Mouse (Mus musculus) midbrain, embryonic 12.5 days (tissue): ENCODE results near the gene Mogat2. TPM values are rescaled to one million over a fixed set of nuclear protein-coding genes. Genes with fewer than 3 reads are reported as not detected.

Source experiments
- ATAC-seq: fragments of 200-750 bp; cut with Nextera tagmentation; 2 replicates; pipeline ENCODE4 v1.8.0; 2017; ENCODE audit warnings: low read depth, moderate TSS enrichment, moderate library complexity; ENCODE audit not compliant: low FRiP score
- H3K27ac ChIP-seq: fragments of 300-500 bp; sonication (generic); replicated peaks from 2 replicates; pipeline ENCODE4 v1.5.1; 2016; ENCODE audit warnings: mild to moderate bottlenecking
- H3K27me3 ChIP-seq: fragments of 300-500 bp; sonication (generic); 2 replicates; pipeline ENCODE4 v1.6.1; 2016; ENCODE audit warnings: mild to moderate bottlenecking
- H3K36me3 ChIP-seq: fragments of 300-500 bp; sonication (generic); 2 replicates; pipeline ENCODE4 v1.6.1; 2016
- H3K4me1 ChIP-seq: fragments of 300-500 bp; sonication (generic); 2 replicates; pipeline ENCODE4 v1.6.1; 2016
- H3K4me2 ChIP-seq: fragments of 300-500 bp; sonication (generic); replicated peaks from 2 replicates; pipeline ENCODE4 v1.6.1; 2016; ENCODE audit warnings: mild to moderate bottlenecking, moderate library complexity
- H3K4me3 ChIP-seq: fragments of 300-500 bp; sonication (generic); 2 replicates; pipeline ENCODE4 v1.5.1; 2016; ENCODE audit warnings: mild to moderate bottlenecking
- H3K9ac ChIP-seq: fragments of 300-500 bp; sonication (generic); replicated peaks from 2 replicates; pipeline ENCODE4 v1.6.1; 2016; ENCODE audit warnings: mild to moderate bottlenecking, moderate library complexity
- H3K9me3 ChIP-seq: fragments of 300-500 bp; sonication (generic); 2 replicates; pipeline ENCODE4 v1.6.1; 2016; ENCODE audit warnings: mild to moderate bottlenecking
- WGBS: fragments of 180-500 bp; shearing (Covaris S2); methylation state at CpG from one replicate; pipeline ENCODE4 v1.1.7; 2016; 5-methylcytosine and 5-hydroxymethylcytosine counted together
- polyA plus RNA-seq: library from polyadenylated mRNA; unstranded; fragments of >200 nt; fragmentation: Nextera tagmentation; extraction: Ambion mirVana; gene quantifications from 2 replicates; pipeline ENCODE4 v1.2.1, GENCODE M21; 2016

Mogat2 gene
- polyA plus RNA-seq, 1 experiment from 2014 or later: 5.6 TPM

DNA sequence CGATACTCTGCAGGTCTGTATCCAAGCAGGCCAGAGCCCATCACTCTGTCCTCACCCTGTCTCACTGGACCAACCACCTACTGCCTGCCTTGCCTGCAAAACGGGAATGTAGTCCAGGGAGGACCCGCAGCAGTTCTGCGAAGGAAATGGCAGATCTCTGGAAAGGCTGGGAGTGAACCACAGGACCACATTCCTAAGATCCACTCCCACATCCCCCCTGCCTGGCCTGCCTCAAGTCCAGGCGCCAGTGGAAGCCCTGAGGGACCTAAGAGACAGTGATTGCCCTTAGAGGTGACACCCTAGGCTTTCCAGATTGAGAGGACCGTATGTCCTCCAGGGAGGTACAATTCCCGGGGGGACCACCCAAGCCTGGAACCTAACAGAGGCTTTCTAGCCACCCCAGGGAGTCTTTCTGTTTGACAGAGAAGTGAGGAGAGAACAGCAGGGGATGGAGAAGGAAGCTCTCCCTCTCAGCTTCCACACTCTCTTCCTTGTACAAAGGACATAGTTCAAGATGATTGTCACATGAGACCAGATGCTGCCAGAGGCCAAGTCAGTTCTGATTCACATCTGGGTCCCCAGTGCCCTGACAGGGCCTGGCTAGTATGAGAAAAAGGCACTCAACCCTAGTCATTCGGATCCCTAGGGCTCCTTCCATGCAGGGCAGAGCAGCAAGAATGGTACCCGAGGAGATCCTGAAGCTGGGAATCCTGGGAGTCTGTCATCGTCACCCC, 66.5 kb downstream of the Mogat2 start:
- 74% methylated on average over 10 of the region's 10 CpGs for WGBS

GRCm38 (mm10) chr7:99170519-99170918, 67.9 kb downstream of the Mogat2 start:
- H3K4me2 ChIP-seq: no peak overlapping the region
- WGBS: 91% methylated on average over 6 of the region's 6 CpGs
- H3K27me3 ChIP-seq: no peaks in the 10 kb centered on the region

More for the DNA sequence above, 66.5 kb downstream of the Mogat2 start:
- Histone ChIP-seq H3K9me3 (no peaks in the 10 kb centered on the region), H3K27me3 (no peaks in the 10 kb centered on the region), H3K4me2 (no peak overlapping the region), H3K4me1 (0 out of 2 replicates have a peak, but pooled peaks cover 3% of the 10 kb centered on the region), H3K9ac (no peak overlapping the region), H3K4me3 (no peak overlapping the region), H3K27ac (no peak overlapping the region), H3K36me3 (no peaks in the 10 kb centered on the region)
- ATAC-seq: no peak

GRCm38 (mm10) chr7:99169717-99170403, 68.6 kb downstream of the Mogat2 start:
- H3K4me2 ChIP-seq: no peak overlapping the region
- H3K9ac ChIP-seq: no peak overlapping the region
- no peak for ATAC-seq
- no peak overlapping the region for H3K4me3 ChIP-seq
- no peak overlapping the region for H3K27ac ChIP-seq
- no peaks in the 10 kb centered on the region for H3K36me3 ChIP-seq
- H3K27me3 ChIP-seq: no peaks in the 10 kb centered on the region
- H3K4me1 ChIP-seq: 0 out of 2 replicates have a peak, but pooled peaks cover 3% of the 10 kb centered on the region
- 94% methylated on average over 9 of the region's 9 CpGs for WGBS
- no peaks in the 10 kb centered on the region for H3K9me3 ChIP-seq

More at GRCm38 (mm10) chr7:99170519-99170918, 67.9 kb downstream of the Mogat2 start:
- ATAC-seq: no peak
- Histone ChIP-seq H3K27ac (no peak overlapping the region), H3K4me3 (no peak overlapping the region), H3K4me1 (0 out of 2 replicates have a peak, but pooled peaks cover 3% of the 10 kb centered on the region), H3K9ac (no peak overlapping the region), H3K36me3 (no peaks in the 10 kb centered on the region), H3K9me3 (no peaks in the 10 kb centered on the region)

Other genes starting within 250 kb of the Mogat2 start
- 15.7 and 16.4 TPM in 2 replicates for gene Uvrag, start 97.5 kb downstream of the Mogat2 start, polyA plus RNA-seq
- gene Dgat2, start 55.9 kb downstream of the Mogat2 start, polyA plus RNA-seq: 9.6 and 9.7 TPM in 2 replicates
- gene Map6, start 28.8 kb upstream of the Mogat2 start, polyA plus RNA-seq: 87.5 and 98.6 TPM in 2 replicates
- 475 and 557 TPM in 2 replicates for gene Serpinh1, start 114.6 kb upstream of the Mogat2 start, polyA plus RNA-seq
- gene Gdpd5, start 142.8 kb upstream of the Mogat2 start, polyA plus RNA-seq: 32.7 and 32.9 TPM in 2 replicates
- 37.4 and 38.1 TPM in 2 replicates for gene Klhl35, start 227.4 kb upstream of the Mogat2 start, polyA plus RNA-seq
- 555 and 561 TPM in 2 replicates for gene Rps3, start 245.1 kb upstream of the Mogat2 start, polyA plus RNA-seq